Mouse (Mus musculus) brain, embryonic 14.5 days (tissue): ENCODE data around the gene F7.

Source experiments
- CTCF ChIP-seq: fragments of 200-500 bp; IDR thresholded peaks from 2 replicates; pipeline ENCODE4 v1.5.1; 2012; ENCODE audit warnings: inconsistent platforms, mild to moderate bottlenecking, moderate library complexity, borderline replicate concordance; ENCODE audit not compliant: insufficient read depth, insufficient read length; ENCODE audit errors: extremely low read depth
- POLR2A ChIP-seq: fragments of 200-500 bp; IDR thresholded peaks from 2 replicates; pipeline ENCODE4 v1.6.1; 2012; ENCODE audit warnings: mild to moderate bottlenecking, inconsistent platforms, borderline replicate concordance; ENCODE audit not compliant: poor library complexity, insufficient read depth, insufficient read length, severe bottlenecking; ENCODE audit errors: extremely low read depth

GRCm38 (mm10) chr8:12976290-12976689 is 49.5 kb upstream of the F7 start:
- no peak for TF ChIP-seq CTCF
- TF ChIP-seq POLR2A = no peak
